Mouse (Mus musculus) bone marrow, adult 2 months (tissue): ENCODE measurements around the gene Fam124a. TPM values are rescaled to one million over a fixed set of nuclear protein-coding genes. Genes with fewer than 3 reads are reported as not detected.

ENCODE experiments used
- H3K27ac ChIP-seq: fragments of 200-500 bp; 2 replicates; pipeline ENCODE4 v1.5.1; 2012; ENCODE audit warnings: low read depth, mild to moderate bottlenecking, control low read depth, inconsistent platforms, low read length; ENCODE audit not compliant: control insufficient read depth, poor library complexity, insufficient read depth
- H3K4me1 ChIP-seq: fragments of 200-500 bp; 2 replicates; pipeline ENCODE4 v1.6.1; 2011; ENCODE audit warnings: low read length; ENCODE audit not compliant: control insufficient read depth, insufficient read depth
- H3K4me3 ChIP-seq: fragments of 200-500 bp; replicated peaks from 2 replicates; pipeline ENCODE3; 2011; ENCODE audit warnings: mild to moderate bottlenecking, low read depth, low read length, control low read depth; ENCODE audit not compliant: control insufficient read depth
- CTCF ChIP-seq: fragments of 200-500 bp; IDR thresholded peaks from 2 replicates; pipeline ENCODE4 v1.5.1; 2011; ENCODE audit warnings: low read length, control low read depth; ENCODE audit not compliant: control insufficient read depth, insufficient read depth
- POLR2A ChIP-seq: fragments of 200-500 bp; IDR thresholded peaks from 2 replicates; pipeline ENCODE4 v1.6.1; 2011; ENCODE audit warnings: low read depth, mild to moderate bottlenecking, control low read depth, low read length, borderline replicate concordance; ENCODE audit not compliant: control insufficient read depth
- WGBS: fragments of 180-500 bp; shearing (Covaris S2); methylation state at CpG from one replicate; pipeline ENCODE4 v1.1.7; 2018; 5-methylcytosine and 5-hydroxymethylcytosine counted together
- polyA plus RNA-seq: library from polyadenylated mRNA; stranded (reverse); fragments of >200 nt; gene quantifications from 2 replicates; pipeline ENCODE4 v1.2.4, GENCODE M21; 2011; ENCODE audit warnings: low replicate concordance; ENCODE audit not compliant: missing spikeins, insufficient read depth, insufficient read length

Fam124a gene
- polyA plus RNA-seq, 1 experiment, result 0.97 TPM

DNA sequence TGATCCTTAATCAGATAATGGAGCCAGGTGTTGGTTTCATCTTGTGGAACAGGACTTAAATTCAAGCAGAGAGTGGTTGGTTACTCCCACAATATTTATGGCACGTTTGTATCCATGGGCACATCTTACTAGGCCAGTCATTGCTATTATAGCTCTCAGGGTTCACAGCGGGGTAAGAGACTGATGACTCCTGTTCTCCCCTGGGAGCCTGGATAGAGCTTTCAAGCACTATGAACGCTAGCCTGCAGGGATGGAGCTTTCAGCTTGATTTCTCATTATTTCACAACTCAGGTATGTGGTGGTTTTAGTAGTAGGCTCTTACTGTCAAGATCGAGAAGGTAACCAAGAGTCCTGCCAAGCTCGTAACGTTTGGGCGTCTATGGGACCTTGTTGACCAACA, 100.5 kb downstream of the Fam124a start:
- no peaks in the 10 kb centered on the region for H3K4me1 ChIP-seq
- H3K4me3 ChIP-seq, result no peak overlapping the region
- no peak overlapping the region for H3K27ac ChIP-seq
- no peak for TF ChIP-seq POLR2A
- TF ChIP-seq CTCF, result no peak
- WGBS, result 73% methylated on average over 7 of the region's 7 CpGs

- H3K27ac ChIP-seq, result no peak overlapping the region
- no peaks in the 10 kb centered on the region for H3K4me1 ChIP-seq
- TF ChIP-seq POLR2A (no peak), CTCF (no peak)
- no peak overlapping the region for H3K4me3 ChIP-seq
- WGBS, result 36% methylated on average over 3 of the region's 3 CpGs
Measured at GRCm38 (mm10) chr14:62657469-62657868, 101.9 kb downstream of the Fam124a start.

Other genes starting within 250 kb of the Fam124a start
- not detected in 2 replicates for gene Gucy1b2, start 99.4 kb upstream of the Fam124a start, polyA plus RNA-seq
- gene Gm4131, start 11.2 kb downstream of the Fam124a start, polyA plus RNA-seq, result not detected in 2 replicates
- gene Serpine3, start 107.9 kb downstream of the Fam124a start, polyA plus RNA-seq, result not detected in 2 replicates
- gene Ints6, start 205.4 kb downstream of the Fam124a start, polyA plus RNA-seq, result 5.6 and 9.9 TPM in 2 replicates